Mouse (Mus musculus) lung, adult 2 months (tissue): Measurements from ENCODE around the gene Bhlhe41. TPM values are rescaled to one million over a fixed set of nuclear protein-coding genes. Genes with fewer than 3 reads are reported as not detected.

Source experiments
- DNase-seq: peaks from one replicate; pipeline ENCODE4 v3.0.0; 2022
- H3K4me1 ChIP-seq: fragments of 200-500 bp; 2 replicates; pipeline ENCODE4 v1.6.1; 2011; ENCODE audit warnings: low read length; ENCODE audit not compliant: control insufficient read depth, insufficient read depth
- H3K4me3 ChIP-seq: fragments of 200-500 bp; replicated peaks from 2 replicates; pipeline ENCODE3; 2011; ENCODE audit warnings: low read depth, mild to moderate bottlenecking, control low read depth, low read length; ENCODE audit errors: extremely low read depth
- CTCF ChIP-seq: fragments of 200-500 bp; IDR thresholded peaks from 2 replicates; pipeline ENCODE4 v1.5.1; 2011; ENCODE audit warnings: mild to moderate bottlenecking, low read length, control low read depth; ENCODE audit not compliant: insufficient read depth
- POLR2A ChIP-seq: fragments of 200-500 bp; IDR thresholded peaks from 2 replicates; pipeline ENCODE4 v1.6.1; 2011; ENCODE audit warnings: low read depth, mild to moderate bottlenecking, control low read depth, low read length, borderline replicate concordance; ENCODE audit errors: extremely low read depth
- WGBS: fragments of 180-500 bp; shearing (Covaris S2); methylation state at CpG from one replicate; pipeline ENCODE4 v1.1.7; 2018; 5-methylcytosine and 5-hydroxymethylcytosine counted together
- polyA plus RNA-seq: library from polyadenylated mRNA; depleted of rRNA; stranded (reverse); fragments of >200 nt; gene quantifications from 2 replicates; pipeline ENCODE4 v1.2.3, GENCODE M21; 2012; rRNA removed

Bhlhe41 gene
- polyA plus RNA-seq, 1 experiment: 5.2 TPM

DNA sequence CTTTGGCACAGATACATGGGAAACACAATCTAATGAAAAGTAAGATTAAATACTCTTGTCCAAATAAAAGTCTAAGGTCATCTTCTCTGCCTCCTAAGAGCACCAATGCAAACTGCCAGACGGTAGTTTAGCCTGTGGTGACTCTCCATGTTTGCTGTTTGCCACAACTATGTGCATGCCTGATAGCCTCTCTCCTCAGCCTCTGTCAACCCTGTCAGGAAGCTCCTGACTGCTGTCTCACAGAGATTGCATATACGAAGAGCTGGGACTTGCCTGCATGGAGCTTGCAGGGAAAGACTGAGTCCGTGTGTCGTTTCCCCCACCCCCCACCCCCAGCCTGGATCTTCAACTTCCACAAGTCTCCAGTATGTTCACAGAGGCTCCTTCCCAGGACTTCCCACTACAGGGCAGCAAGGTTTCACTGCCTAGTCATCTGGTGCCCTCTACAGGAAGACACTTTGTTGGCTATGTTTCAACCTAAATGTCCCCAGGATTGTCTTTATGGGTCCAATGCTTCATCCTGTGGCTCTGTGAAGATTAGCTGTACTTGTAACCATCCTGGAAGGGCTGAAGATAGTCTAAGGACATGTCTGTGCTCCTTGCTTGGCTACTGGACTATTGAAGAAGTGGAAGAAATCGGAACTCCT is 41.6 kb downstream of the Bhlhe41 start:
- DNase-seq: no peak
- Histone ChIP-seq H3K4me1 (no peaks in the 10 kb centered on the region), H3K4me3 (no peak overlapping the region)
- WGBS: 37% methylated on average over 5 of the region's 5 CpGs
- TF ChIP-seq CTCF: peak; percentile 55
- TF ChIP-seq POLR2A: no peak

DNA sequence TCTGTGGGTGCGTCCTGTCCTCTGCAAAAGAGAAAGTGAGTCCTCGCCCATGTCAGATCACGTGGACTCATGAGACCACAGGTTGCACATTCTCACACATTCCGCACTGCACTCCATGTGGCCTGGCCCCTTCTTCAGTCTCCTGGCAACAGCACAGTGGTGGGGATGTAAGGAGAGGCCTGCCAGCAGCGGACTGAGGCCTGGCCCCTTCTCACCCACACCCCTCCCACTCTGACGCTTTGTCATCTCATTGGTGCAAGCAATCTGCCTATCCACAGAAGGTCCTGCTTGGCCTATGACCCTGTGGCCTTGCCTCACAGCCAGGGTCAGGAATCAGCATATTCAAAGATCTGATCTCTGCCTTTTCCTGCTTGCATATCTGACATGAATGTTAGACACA is 42.3 kb downstream of the Bhlhe41 start:
- WGBS: 63% methylated on average over 6 of the region's 6 CpGs
- TF ChIP-seq CTCF (no peak), POLR2A (no peak)

DNA sequence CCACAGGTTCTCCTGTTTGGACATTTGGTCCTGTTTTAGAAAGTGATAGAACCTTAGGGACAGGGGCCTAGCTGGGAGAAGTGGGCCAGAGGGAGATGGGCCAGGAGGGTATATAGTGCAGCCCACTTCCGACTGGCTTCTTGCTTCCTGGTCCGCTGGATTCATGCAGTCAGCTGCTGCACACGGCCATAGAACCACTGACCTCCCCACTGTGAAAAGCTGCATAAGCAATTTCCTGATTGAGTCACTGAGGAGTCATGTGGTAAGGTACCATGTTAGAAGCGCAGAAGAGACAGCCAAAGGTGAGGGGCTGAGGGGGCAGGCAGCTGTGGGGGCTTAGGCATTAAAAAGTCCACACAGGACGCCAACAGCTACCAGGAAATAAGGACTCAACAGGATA is 43.1 kb downstream of the Bhlhe41 start:
- DNase-seq: no peak
- 57% methylated on average over 5 of the region's 5 CpGs for WGBS
- Histone ChIP-seq H3K4me3 (no peak overlapping the region), H3K4me1 (no peaks in the 10 kb centered on the region)
- no peak for TF ChIP-seq POLR2A
- TF ChIP-seq CTCF: no peak

More for the DNA sequence above, 42.3 kb downstream of the Bhlhe41 start:
- DNase-seq: peak; percentile 17
- no peak overlapping the region for H3K4me3 ChIP-seq
- no peaks in the 10 kb centered on the region for H3K4me1 ChIP-seq

DNA sequence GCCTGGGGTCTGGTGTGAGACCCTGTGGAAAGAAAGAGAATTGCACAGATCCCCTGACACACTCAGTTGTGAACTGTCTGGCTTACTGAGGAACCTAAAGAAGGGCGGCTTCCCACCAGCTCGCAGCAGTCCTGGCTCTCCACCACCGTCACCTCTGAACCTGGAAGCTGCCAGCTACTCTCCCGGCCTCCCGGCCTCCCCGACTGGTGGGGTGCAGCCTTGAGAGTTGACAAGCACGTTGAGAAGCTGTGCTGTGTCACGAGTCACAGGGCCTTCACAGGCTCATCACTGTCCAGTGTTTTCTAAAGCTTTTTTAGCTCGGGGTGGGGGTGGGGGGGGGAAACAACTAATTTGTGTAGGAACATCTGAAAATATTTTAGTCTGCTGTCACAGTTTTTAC is 46.2 kb downstream of the Bhlhe41 start:
- no peak for DNase-seq
- no peak for TF ChIP-seq CTCF
- no peak for TF ChIP-seq POLR2A
- Histone ChIP-seq H3K4me1 (no peaks in the 10 kb centered on the region), H3K4me3 (no peak overlapping the region)
- WGBS: 83% methylated on average over 9 of the region's 9 CpGs

DNA sequence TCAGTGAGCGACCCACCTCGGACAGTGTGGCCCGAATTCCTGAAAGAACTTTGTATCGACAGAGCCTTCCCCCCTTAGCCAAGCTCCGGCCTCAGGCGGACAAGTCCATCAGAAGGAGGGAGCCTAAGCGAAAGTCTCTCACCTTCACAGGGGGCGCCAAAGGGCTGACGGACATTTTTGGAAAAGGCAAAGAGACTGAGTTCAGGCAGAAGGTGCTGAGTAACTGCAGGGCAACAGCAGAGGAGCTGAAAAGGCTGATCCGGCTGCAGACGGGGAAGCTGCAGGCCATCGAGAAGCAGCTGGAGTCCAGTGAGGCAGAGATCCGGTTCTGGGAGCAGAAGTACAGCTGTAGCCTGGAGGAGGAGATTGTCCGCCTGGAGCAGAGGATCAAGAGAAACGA is 50.2 kb downstream of the Bhlhe41 start:
- TF ChIP-seq CTCF: no peak
- TF ChIP-seq POLR2A: no peak
- H3K4me3 ChIP-seq: no peak overlapping the region
- DNase-seq: no peak
- 64% methylated on average over 15 of the region's 15 CpGs for WGBS
- H3K4me1 ChIP-seq: no peaks in the 10 kb centered on the region

DNA sequence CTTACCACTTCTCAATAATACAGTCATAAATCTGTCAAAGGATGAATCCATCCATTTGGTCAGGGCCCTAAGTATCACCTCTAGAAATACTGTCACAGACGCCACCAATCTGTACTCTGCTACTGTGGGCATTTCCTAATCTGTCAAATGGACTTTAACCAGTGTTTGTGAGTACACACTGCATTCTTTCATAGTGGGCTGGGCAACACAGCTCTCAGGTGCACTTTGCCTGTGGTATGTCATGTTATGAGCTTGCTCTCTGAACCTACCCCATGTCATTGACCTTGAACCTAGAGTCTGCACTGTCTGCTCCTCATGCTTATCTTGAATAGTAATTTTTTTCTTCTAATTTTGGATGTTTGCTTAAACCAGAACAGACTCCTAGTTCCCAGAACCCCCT is 54.2 kb downstream of the Bhlhe41 start:
- DNase-seq: no peak
- Histone ChIP-seq H3K4me3 (no peak overlapping the region), H3K4me1 (no peaks in the 10 kb centered on the region)
- 73% methylated on average over 1 of the region's 1 CpGs for WGBS
- TF ChIP-seq POLR2A: no peak
- no peak for TF ChIP-seq CTCF

DNA sequence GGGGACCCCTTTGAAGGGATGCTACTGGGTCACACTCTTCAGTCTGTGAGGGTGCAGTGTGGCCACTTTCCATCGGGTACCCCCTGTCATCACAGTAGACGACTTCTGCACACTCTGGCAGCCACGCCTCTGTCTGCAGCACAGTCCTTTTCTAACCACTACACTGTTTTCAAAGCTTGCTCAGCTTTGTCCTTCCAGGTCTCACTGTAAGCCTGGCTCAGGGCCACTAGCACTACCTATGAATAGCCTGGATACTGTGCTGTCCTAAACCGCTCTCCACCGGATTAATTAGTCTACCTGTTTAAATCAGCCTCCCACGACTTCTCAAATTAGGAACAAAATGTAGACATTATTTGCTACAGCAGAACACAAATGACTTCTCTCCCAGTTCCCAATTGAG is 55.3 kb downstream of the Bhlhe41 start:
- no peak overlapping the region for H3K4me3 ChIP-seq
- WGBS: 80% methylated on average over 6 of the region's 6 CpGs
- TF ChIP-seq POLR2A: no peak
- TF ChIP-seq CTCF: no peak
- no peaks in the 10 kb centered on the region for H3K4me1 ChIP-seq
- no peak for DNase-seq

DNA sequence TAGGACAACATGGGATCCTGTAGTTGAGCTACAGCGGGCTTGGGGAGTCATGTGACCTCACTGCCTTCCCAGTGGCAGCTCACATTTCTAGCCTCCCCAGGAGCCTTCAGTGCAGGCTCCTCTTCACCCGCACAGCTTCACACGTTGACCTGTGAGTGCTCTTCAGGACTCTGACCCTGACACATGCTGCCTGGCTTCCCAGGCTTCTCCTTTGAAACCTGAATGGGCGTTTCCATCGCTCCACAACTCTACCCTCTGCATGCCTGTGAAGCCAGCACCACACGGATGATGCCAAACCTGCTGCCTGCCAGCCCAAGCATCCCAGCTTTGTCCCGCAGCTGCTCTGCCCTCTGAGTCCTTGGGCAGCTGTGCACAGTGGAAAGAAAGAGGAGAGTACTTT is 55.8 kb downstream of the Bhlhe41 start:
- Histone ChIP-seq H3K4me3 (no peak overlapping the region), H3K4me1 (no peaks in the 10 kb centered on the region)
- WGBS: 76% methylated on average over 7 of the region's 7 CpGs
- TF ChIP-seq POLR2A (no peak), CTCF (no peak)
- no peak for DNase-seq

Other genes starting within 250 kb of the Bhlhe41 start
- 0.08 and 0.16 TPM in 2 replicates for gene Tuba3b, start 249.8 kb downstream of the Bhlhe41 start, polyA plus RNA-seq
- gene Rassf8, start 118.8 kb downstream of the Bhlhe41 start, polyA plus RNA-seq: 23.0 and 34.2 TPM in 2 replicates
- gene Sspn, start 66.1 kb upstream of the Bhlhe41 start, polyA plus RNA-seq: 7.0 and 10.1 TPM in 2 replicates